Mouse (Mus musculus) left cerebral cortex, postnatal 14 days (tissue): ENCODE results near the gene Matn1. TPM values are rescaled to one million over a fixed set of nuclear protein-coding genes. Genes with fewer than 3 reads are reported as not detected.

Experiments
- DNase-seq, 2 experiments: peaks; one replicate each; pipeline ENCODE4 v3.0.0; 2021 to 2022; ENCODE audit warnings: low spot score in 2 of 2, mixed read lengths in 1 of 2
- intact Hi-C: fragments of 180-260 bp; cut with DNase I; formaldehyde crosslinking; loops from one replicate; pipeline ENCODE4 v1.15.1; 2025
- long read RNA-seq, 2 experiments: library from polyadenylated mRNA; stranded (forward); transcript quantifications; one replicate each; pipeline ENCODE4 v2.0.0; 2021
- total RNA-seq, 2 experiments: library from RNA; stranded (reverse); gene quantifications; 2 replicates each; pipeline ENCODE4 v1.2.3; 2021

Matn1 gene
- total RNA-seq: 1 to 10 TPM; 2.0 to 2.4 TPM
- long read RNA-seq, experiment 1, partial matches to known transcripts: 0 of 2 reads
- long read RNA-seq, experiment 1, other reads (novel, unspliced or antisense): 0 of 2 reads
- long read RNA-seq, experiment 2, partial matches to known transcripts: 0 of 1 reads
- long read RNA-seq, experiment 2, other reads (novel, unspliced or antisense): 0 of 1 reads

GRCm38 (mm10) chr4:130944112-130944511, at the start of gene Matn1:
Gene Matn1, plus strand, starts transcription at chr4:130944385.
- DNase-seq: no peak
- intact Hi-C loops: no loop called here

- intact Hi-C loops: loop anchor here (1.0 kb wide), 1 partner anchor 52 kb away; no protein-coding TSS in a partner anchor
- no peak for DNase-seq
Observed at GRCm38 (mm10) chr4:130895701-130896100, 48.5 kb upstream of the Matn1 start.

GRCm38 (mm10) chr4:130896372-130896771, 47.8 kb upstream of the Matn1 start:
- intact Hi-C loops: loop anchor here (1.0 kb wide), 1 partner anchor 51 kb away; no protein-coding TSS in a partner anchor
- DNase-seq: peak; percentile 64 to 72

GRCm38 (mm10) chr4:130899383-130899781, 44.8 kb upstream of the Matn1 start:
- DNase-seq: no peak
- intact Hi-C loops: no loop called here

GRCm38 (mm10) chr4:130899782-130900427, 44.3 kb upstream of the Matn1 start:
- DNase-seq: no peak
- intact Hi-C loops: no loop called here

- intact Hi-C loops: no loop called here
- no peak for DNase-seq
Observed at GRCm38 (mm10) chr4:130900746-130901145, 43.4 kb upstream of the Matn1 start.

- intact Hi-C loops: no loop called here
- DNase-seq: no peak
Observed at GRCm38 (mm10) chr4:130902289-130902781, 41.9 kb upstream of the Matn1 start.

- DNase-seq: no peak
- intact Hi-C loops: no loop called here
Observed at GRCm38 (mm10) chr4:130905025-130905424, 39.2 kb upstream of the Matn1 start.

GRCm38 (mm10) chr4:130905882-130906281, 38.3 kb upstream of the Matn1 start:
- no peak for DNase-seq
- intact Hi-C loops: no loop called here

GRCm38 (mm10) chr4:130906296-130906695, 37.9 kb upstream of the Matn1 start:
- no peak for DNase-seq
- intact Hi-C loops: no loop called here

- DNase-seq: no peak
- intact Hi-C loops: no loop called here
Observed at GRCm38 (mm10) chr4:130907200-130908069, 36.8 kb upstream of the Matn1 start.

- intact Hi-C loops: no loop called here
- DNase-seq: no peak
Observed at GRCm38 (mm10) chr4:130908133-130908532, 36.1 kb upstream of the Matn1 start.

- intact Hi-C loops: no loop called here
- DNase-seq: peak; percentile 61 to 77
Observed at GRCm38 (mm10) chr4:130909167-130909874, 34.9 kb upstream of the Matn1 start.

GRCm38 (mm10) chr4:130910666-130911065, 33.5 kb upstream of the Matn1 start:
- intact Hi-C loops: no loop called here
- no peak for DNase-seq

- intact Hi-C loops: no loop called here
- no peak for DNase-seq
Observed at GRCm38 (mm10) chr4:130912626-130913025, 31.6 kb upstream of the Matn1 start.

- DNase-seq: peak in 1 of 2 experiments; percentile 40
- intact Hi-C loops: no loop called here
Observed at GRCm38 (mm10) chr4:130913077-130913476, 31.1 kb upstream of the Matn1 start, which contains the start of gene Laptm5. Gene Laptm5, plus strand, starts transcription at chr4:130913125.

GRCm38 (mm10) chr4:130913511-130913910, 30.7 kb upstream of the Matn1 start:
- intact Hi-C loops: no loop called here
- no peak for DNase-seq

- intact Hi-C loops: no loop called here
- peak in 1 of 2 experiments; percentile 47 for DNase-seq
Observed at GRCm38 (mm10) chr4:130914011-130914410, 30.2 kb upstream of the Matn1 start.

- intact Hi-C loops: no loop called here
Observed at GRCm38 (mm10) chr4:130914527-130914926, 29.7 kb upstream of the Matn1 start.

More at GRCm38 (mm10) chr4:130914527-130914926, 29.7 kb upstream of the Matn1 start:
- DNase-seq: no peak
